Mouse (Mus musculus) ovary, postnatal 14 days (tissue): Measurements from ENCODE around the gene Atp10b.
"Not testable (repeated sequence)": the region's sequence is repeated elsewhere in the genome, so short reads cannot be mapped to it uniquely, and the experiment has no call there.

Experiments
- DNase-seq: peaks from one replicate; pipeline ENCODE4 v3.0.0; 2022; ENCODE audit warnings: low spot score

Gene Atp10b

GRCm38 (mm10) chr11:43149577-43149976 is at the start of gene Atp10b:
TSS of gene Atp10b (plus strand) at chr11:43149877.
- no peak for DNase-seq

- no peak for DNase-seq
Measured at GRCm38 (mm10) chr11:43101357-43101756, 48.3 kb upstream of the Atp10b start.

GRCm38 (mm10) chr11:43125908-43126477 is 23.7 kb upstream of the Atp10b start:
- DNase-seq = no peak

- not testable (repeated sequence) for DNase-seq
Measured at GRCm38 (mm10) chr11:43126573-43126972, 23.1 kb upstream of the Atp10b start.

GRCm38 (mm10) chr11:43141296-43141695 is 8.4 kb upstream of the Atp10b start:
- no peak for DNase-seq

- DNase-seq = no peak
Measured at GRCm38 (mm10) chr11:43142811-43143210, 6.9 kb upstream of the Atp10b start.

- no peak for DNase-seq
Measured at GRCm38 (mm10) chr11:43144178-43144577, 5.5 kb upstream of the Atp10b start.

- not testable (repeated sequence) for DNase-seq
Measured at GRCm38 (mm10) chr11:43144882-43145281, 4.8 kb upstream of the Atp10b start.

- DNase-seq = no peak
Measured at GRCm38 (mm10) chr11:43147380-43147779, 2.3 kb upstream of the Atp10b start.

- no peak for DNase-seq
Measured at GRCm38 (mm10) chr11:43148341-43148740, 1.3 kb upstream of the Atp10b start.

- no peak for DNase-seq
Measured at GRCm38 (mm10) chr11:43155004-43155403, 5.3 kb downstream of the Atp10b start.

GRCm38 (mm10) chr11:43155417-43155816 is 5.7 kb downstream of the Atp10b start:
- no peak for DNase-seq

GRCm38 (mm10) chr11:43158814-43159213 is 9.1 kb downstream of the Atp10b start:
- no peak for DNase-seq

GRCm38 (mm10) chr11:43160188-43160942 is 10.7 kb downstream of the Atp10b start:
- DNase-seq = no peak

- DNase-seq = no peak
Measured at GRCm38 (mm10) chr11:43170601-43171000, 20.9 kb downstream of the Atp10b start.

- DNase-seq = no peak
Measured at GRCm38 (mm10) chr11:43174359-43175116, 24.9 kb downstream of the Atp10b start.

GRCm38 (mm10) chr11:43182401-43182800 is 32.7 kb downstream of the Atp10b start:
- no peak for DNase-seq

- DNase-seq = no peak
Measured at GRCm38 (mm10) chr11:43182816-43183215, 33.1 kb downstream of the Atp10b start.

GRCm38 (mm10) chr11:43183457-43183856 is 33.8 kb downstream of the Atp10b start:
- DNase-seq = no peak

- no peak for DNase-seq
Measured at GRCm38 (mm10) chr11:43186291-43186690, 36.6 kb downstream of the Atp10b start.

- DNase-seq = no peak
Measured at GRCm38 (mm10) chr11:43189817-43190593, 40.3 kb downstream of the Atp10b start.

- no peak for DNase-seq
Measured at GRCm38 (mm10) chr11:43198811-43199210, 49.1 kb downstream of the Atp10b start.
